Mouse (Mus musculus): ENCODE data around the gene Hspbp1. TPM values are rescaled to one million over a fixed set of nuclear protein-coding genes. Genes with fewer than 3 reads are reported as not detected.

Gene Hspbp1
- polyA plus RNA-seq, 1 experiment from 2014 or later: 81.3 TPM

DNA sequence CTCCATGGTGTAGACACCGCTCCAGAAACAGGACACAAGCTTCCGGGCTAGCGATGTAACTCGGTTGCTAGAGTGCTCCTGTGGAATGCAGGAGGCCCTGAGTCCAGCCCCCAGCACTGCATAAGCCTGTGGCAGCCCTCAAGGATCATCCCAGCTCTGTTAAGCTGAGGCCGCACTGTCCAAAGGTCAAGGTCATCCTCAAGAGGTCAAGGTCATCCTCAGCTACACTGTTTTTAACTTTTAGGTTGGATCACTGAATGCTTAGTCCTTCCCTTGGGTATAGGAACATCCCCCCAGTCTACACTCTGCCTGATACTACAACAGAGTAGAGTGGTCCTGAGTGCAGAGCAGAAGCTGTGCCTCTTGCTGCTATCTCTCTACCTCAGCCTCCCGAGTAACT is 8.1 kb upstream of the Hspbp1 start:
- Histone ChIP-seq H3K27me3 (no peaks in the 10 kb centered on the region), H3K4me1 (peaks cover 13% of the 10 kb centered on the region), H3K36me3 (peaks cover 46% of the 10 kb centered on the region), H3K9me3 (no peaks in the 10 kb centered on the region), H3K4me2 (no peak overlapping the region), H3K27ac (no peak overlapping the region), H3K4me3 (no peak overlapping the region), H3K9ac (no peak overlapping the region)
- no peak for ATAC-seq (ENCODE audit: insufficient number of reproducible peaks, low FRiP score, low TSS enrichment, low read depth)
- WGBS: 91% methylated on average over 6 of the region's 6 CpGs

DNA sequence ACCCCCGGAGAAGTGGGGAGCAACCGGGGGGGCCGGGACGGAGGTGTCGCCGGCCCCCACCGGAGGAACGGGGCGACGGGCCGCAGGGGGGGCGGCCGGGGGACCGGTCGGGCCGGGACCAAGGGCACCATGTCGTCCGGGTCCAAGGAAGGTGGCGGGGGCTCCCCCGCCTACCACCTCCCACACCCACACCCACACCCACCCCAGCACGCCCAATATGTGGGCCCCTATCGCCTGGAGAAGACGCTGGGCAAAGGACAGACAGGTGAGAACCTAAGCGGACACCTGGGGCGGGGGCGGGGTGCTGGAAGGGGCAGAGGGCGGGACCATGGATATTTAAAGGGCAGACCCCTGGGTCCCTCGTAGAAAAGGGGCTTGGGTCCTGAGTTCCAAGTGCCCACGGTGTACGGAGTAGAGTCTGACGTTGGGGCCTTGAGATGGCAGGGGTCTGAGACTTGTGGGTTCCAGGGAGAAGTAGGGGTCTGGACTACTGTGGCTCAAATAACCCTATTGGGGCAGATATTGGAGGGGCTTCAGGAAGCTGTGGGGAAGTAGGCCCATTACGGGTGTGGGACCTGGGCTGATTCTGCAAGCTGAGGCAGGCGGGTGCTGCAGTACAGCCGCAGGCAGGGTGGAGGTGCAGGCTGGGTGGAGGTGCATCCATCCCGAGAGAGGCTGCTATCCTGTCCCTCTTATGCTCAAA is 6.2 kb upstream of the Hspbp1 start:
- peak overlapping the region; percentile 93 for H3K27ac ChIP-seq
- H3K36me3 ChIP-seq: peaks cover 33% of the 10 kb centered on the region
- ATAC-seq (ENCODE audit: insufficient number of reproducible peaks, low FRiP score, low TSS enrichment, low read depth): peak; percentile 56
- H3K4me2 ChIP-seq: peak overlapping the region; percentile 79
- peak overlapping the region; percentile 98 for H3K9ac ChIP-seq
- peak overlapping the region; percentile 69 for H3K4me3 ChIP-seq
- 3% methylated on average over 24 of the region's 35 CpGs for WGBS
- peaks cover 13% of the 10 kb centered on the region for H3K4me1 ChIP-seq
- no peaks in the 10 kb centered on the region for H3K9me3 ChIP-seq
- no peaks in the 10 kb centered on the region for H3K27me3 ChIP-seq

DNA sequence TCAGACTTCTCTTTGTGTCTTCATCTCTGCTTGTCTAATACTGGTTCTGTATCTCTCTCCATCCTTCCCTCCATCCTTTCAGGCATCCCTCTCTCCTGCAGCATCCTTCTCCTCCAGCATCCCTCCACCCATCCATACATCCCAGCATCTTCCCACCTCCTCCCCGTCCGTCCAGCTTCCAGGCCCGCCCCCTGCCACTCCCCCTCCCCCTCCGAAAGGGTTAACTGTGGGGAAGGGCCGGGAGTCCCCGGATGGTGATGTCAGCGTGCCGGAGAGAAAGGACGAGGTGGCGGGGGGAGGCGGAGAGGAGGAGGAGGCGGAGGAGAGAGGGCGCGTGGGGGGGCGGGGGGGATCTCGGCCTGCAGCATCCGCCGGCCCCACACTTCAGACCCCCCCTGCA is 5.5 kb upstream of the Hspbp1 start, which contains the start of gene Brsk1:
Gene Brsk1, plus strand, starts transcription at position 218 of the 400 bp plus-strand sequence.
- peaks cover 27% of the 10 kb centered on the region for H3K36me3 ChIP-seq
- no peaks in the 10 kb centered on the region for H3K27me3 ChIP-seq
- H3K4me2 ChIP-seq: peak within 1 kb of the TSS; percentile 79
- peak within 1 kb of the TSS; percentile 69 for H3K4me3 ChIP-seq
- no peaks in the 10 kb centered on the region for H3K9me3 ChIP-seq
- peaks cover 13% of the 10 kb centered on the region for H3K4me1 ChIP-seq
- peak within 1 kb of the TSS; percentile 98 for H3K9ac ChIP-seq
- peak within 1 kb of the TSS; percentile 93 for H3K27ac ChIP-seq
- WGBS: 3% methylated on average over 7 of the region's 18 CpGs
- peak; percentile 73; the same call in 1 of the 2 replicates for ATAC-seq (ENCODE audit: insufficient number of reproducible peaks, low FRiP score, low TSS enrichment, low read depth)

DNA sequence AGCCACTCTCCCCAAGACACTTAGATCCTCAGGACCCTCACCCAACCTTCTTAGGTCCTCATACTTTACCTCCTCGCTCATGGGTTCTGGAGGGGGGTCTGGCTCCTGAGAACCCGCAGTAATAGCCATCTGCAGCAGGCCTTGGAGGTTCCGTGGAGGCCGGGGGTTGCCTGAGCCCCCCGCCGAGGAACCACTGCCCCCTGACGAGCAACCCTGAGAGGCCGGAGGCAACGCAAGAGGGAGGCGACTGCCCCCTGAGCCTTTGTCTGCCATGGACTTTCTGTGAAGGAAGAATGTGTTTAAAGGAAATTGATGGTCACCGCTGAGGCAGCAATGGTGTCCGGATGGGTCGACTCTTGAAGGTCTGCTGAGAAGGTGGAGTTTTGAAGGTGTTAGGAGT is 665 bp downstream of the Hspbp1 start:
- H3K27ac ChIP-seq: peak overlapping the region; percentile 68; the same call in 1 of the 2 replicates
- no peaks in the 10 kb centered on the region for H3K9me3 ChIP-seq
- peak overlapping the region; percentile 45 for H3K9ac ChIP-seq
- H3K36me3 ChIP-seq: peaks cover 14% of the 10 kb centered on the region; the same call in 1 of the 2 replicates
- no peaks in the 10 kb centered on the region for H3K27me3 ChIP-seq
- ATAC-seq (ENCODE audit: insufficient number of reproducible peaks, low FRiP score, low TSS enrichment, low read depth): no peak
- WGBS: 2% methylated on average over 13 of the region's 13 CpGs
- peak overlapping the region; percentile 82 for H3K4me3 ChIP-seq
- H3K4me1 ChIP-seq: peaks cover 9% of the 10 kb centered on the region
- peak overlapping the region; percentile 93 for H3K4me2 ChIP-seq

DNA sequence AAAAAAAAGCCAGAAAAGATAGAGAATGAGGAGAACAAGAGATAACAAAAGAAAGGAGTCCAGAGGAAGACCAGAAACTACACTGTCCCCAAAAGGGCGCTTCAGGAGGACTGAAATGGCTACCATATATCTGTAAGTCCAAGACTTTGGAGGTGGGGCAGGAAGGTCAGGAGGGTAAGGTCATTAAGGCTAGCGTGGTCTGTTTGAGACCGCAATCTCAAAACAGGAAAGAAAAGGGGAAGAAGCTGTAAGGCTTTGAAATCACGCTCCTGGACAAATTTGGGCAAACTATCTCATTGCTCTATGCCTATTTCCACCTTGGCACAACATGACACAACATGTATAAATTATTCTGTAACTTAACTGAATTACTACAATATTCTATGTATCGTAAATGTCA is 1.6 kb downstream of the Hspbp1 start:
- no peak overlapping the region for H3K4me2 ChIP-seq
- no peaks in the 10 kb centered on the region for H3K9me3 ChIP-seq
- no peaks in the 10 kb centered on the region for H3K27me3 ChIP-seq
- no peak overlapping the region for H3K9ac ChIP-seq
- H3K4me1 ChIP-seq: peaks cover 9% of the 10 kb centered on the region
- no peak for ATAC-seq (ENCODE audit: insufficient number of reproducible peaks, low FRiP score, low TSS enrichment, low read depth)
- H3K4me3 ChIP-seq: no peak overlapping the region
- no peak overlapping the region for H3K27ac ChIP-seq
- WGBS: 80% methylated on average over 5 of the region's 5 CpGs
- H3K36me3 ChIP-seq: peaks cover 14% of the 10 kb centered on the region; the same call in 1 of the 2 replicates

DNA sequence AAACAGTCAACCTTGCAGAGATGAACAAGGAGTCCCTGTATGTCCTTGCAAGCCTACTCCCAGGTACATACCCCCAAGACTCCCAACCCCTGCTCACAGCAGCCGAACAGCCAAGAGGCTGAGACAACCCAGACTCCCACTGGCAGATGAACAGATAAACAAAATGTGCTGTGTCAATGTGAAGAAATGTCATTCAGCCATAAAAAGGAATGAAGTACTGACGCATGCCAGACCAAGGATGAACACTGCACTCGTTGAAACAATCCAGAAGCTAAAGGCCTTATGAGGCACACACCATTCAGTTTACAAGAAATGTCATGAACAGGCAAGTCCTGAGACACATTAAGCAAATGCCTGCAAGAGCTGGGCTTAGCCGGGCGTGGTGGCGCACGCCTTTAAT is 9.7 kb downstream of the Hspbp1 start:
- Histone ChIP-seq H3K9me3 (no peaks in the 10 kb centered on the region), H3K27ac (no peak overlapping the region), H3K27me3 (no peaks in the 10 kb centered on the region), H3K4me3 (no peak overlapping the region), H3K4me2 (no peak overlapping the region), H3K36me3 (peaks cover 61% of the 10 kb centered on the region), H3K9ac (no peak overlapping the region), H3K4me1 (no peaks in the 10 kb centered on the region)
- ATAC-seq (ENCODE audit: insufficient number of reproducible peaks, low FRiP score, low TSS enrichment, low read depth): no peak
- 70% methylated on average over 7 of the region's 7 CpGs for WGBS

DNA sequence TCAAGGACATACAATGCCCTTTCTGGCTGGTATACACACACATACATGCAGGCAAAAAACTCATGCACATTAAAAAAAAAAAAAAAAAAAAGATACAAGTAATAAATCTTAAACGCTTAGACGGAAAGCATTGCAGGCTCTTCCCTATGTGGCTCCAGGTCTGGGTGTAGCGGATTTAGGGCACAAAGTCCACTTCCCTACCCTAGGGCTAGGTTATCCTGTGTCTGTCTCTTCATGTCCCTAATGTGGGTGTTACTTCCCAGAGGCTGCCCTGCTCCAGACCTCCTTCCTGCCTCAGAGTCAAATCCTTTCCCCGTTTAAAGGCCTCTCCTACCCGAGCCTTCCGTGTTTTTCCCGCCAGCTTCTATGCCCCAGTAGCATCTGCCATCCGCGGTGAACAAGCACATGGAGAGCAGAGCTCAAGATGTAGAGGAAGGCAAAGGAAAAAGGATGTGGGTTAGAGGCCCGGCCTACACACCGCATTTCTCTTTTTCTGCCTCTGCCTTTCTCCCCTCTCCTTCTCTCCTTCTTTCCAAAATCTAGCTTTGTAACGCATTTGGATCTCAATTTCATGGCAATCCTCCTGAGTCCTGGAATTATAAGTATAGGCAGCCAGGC is 10.6 kb downstream of the Hspbp1 start:
- Histone ChIP-seq H3K27me3 (no peaks in the 10 kb centered on the region), H3K9ac (no peak overlapping the region), H3K27ac (no peak overlapping the region), H3K4me1 (no peaks in the 10 kb centered on the region), H3K36me3 (peaks cover 62% of the 10 kb centered on the region), H3K4me3 (no peak overlapping the region), H3K4me2 (no peak overlapping the region), H3K9me3 (no peaks in the 10 kb centered on the region)
- no peak for ATAC-seq (ENCODE audit: insufficient number of reproducible peaks, low FRiP score, low TSS enrichment, low read depth)
- WGBS: 86% methylated on average over 12 of the region's 12 CpGs

DNA sequence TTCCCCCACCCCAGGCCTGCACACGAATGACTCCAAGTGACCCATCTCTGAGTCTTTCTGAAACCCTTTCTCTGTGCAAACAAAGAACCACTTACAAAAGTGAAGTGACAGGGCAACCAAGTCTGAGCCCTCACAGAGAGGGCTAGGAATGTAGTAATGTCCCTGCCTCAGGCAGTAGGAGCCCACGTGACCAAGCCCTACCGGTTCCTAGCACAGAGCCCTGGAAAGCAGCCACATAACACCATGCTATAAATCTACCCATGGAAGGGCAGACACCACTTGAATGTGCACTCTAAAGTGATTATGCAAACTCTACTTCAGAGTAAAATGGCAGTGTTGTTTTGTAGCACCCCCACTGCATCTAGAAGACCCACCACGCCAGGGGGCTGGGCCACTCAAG is 12.9 kb downstream of the Hspbp1 start:
- Histone ChIP-seq H3K27me3 (no peaks in the 10 kb centered on the region), H3K9ac (no peak overlapping the region), H3K36me3 (peaks cover 68% of the 10 kb centered on the region), H3K4me2 (no peak overlapping the region), H3K9me3 (no peaks in the 10 kb centered on the region), H3K27ac (no peak overlapping the region), H3K4me1 (no peaks in the 10 kb centered on the region), H3K4me3 (no peak overlapping the region)
- 63% methylated on average over 4 of the region's 4 CpGs for WGBS
- ATAC-seq (ENCODE audit: insufficient number of reproducible peaks, low FRiP score, low TSS enrichment, low read depth): 0 out of 2 replicates have a peak, but pooled peaks have one; percentile 35

DNA sequence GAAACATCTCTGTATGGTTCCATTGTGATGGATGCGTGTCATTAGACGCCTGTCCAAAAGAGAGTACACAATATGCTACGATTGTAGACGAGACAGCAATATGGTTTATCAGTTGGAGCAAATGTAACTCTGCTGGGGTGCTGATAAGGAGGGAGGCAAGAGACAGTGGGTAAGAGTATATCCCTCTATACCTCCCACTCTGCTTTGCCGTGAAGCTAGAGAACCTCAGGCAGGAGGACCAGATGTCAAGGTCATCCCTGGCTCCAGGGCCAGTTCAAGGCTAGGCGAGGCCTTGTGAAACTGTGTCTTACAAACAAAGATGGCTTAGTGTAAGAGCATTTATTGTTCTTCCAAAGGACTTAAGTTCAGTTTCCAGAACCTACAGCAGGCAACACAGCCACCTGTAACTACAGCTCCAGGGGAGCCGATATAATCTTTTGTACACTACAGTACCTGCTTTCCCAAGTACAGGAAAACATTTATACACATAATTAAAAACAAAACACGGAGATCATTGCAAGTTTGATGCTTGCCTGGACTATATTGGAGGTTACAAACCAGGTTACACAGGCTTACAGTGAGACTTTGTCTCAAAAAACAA is 14.1 kb downstream of the Hspbp1 start:
- H3K27me3 ChIP-seq: no peaks in the 10 kb centered on the region
- WGBS: 88% methylated on average over 8 of the region's 8 CpGs
- ATAC-seq (ENCODE audit: insufficient number of reproducible peaks, low FRiP score, low TSS enrichment, low read depth): no peak
- H3K36me3 ChIP-seq: peaks cover 68% of the 10 kb centered on the region
- no peak overlapping the region for H3K4me2 ChIP-seq
- no peaks in the 10 kb centered on the region for H3K4me1 ChIP-seq
- H3K9me3 ChIP-seq: no peaks in the 10 kb centered on the region
- no peak overlapping the region for H3K9ac ChIP-seq
- no peak overlapping the region for H3K27ac ChIP-seq
- no peak overlapping the region for H3K4me3 ChIP-seq

DNA sequence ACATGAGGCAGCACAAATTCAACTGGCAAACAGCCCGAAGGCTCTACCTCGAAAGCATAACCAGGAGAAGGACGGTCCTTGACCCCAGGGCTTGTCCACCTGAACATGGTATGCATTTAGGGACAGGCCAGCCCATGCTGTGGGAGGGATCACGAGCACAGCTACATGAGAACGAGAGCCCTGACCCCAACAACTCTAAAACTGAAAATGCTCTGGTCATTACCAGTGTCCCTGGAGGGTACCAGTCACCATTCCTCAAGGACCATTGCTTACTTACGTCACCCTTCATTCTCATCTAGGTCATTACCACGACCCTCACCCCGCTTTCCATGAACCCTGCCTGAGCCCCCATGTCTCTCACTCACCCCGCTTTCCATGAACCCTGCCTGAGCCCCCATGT is 15.7 kb downstream of the Hspbp1 start:
- ATAC-seq (ENCODE audit: insufficient number of reproducible peaks, low FRiP score, low TSS enrichment, low read depth): no peak
- 95% methylated on average over 9 of the region's 9 CpGs for WGBS
- Histone ChIP-seq H3K4me3 (no peak overlapping the region), H3K4me2 (no peak overlapping the region), H3K9me3 (no peaks in the 10 kb centered on the region), H3K27me3 (no peaks in the 10 kb centered on the region), H3K4me1 (no peaks in the 10 kb centered on the region), H3K27ac (no peak overlapping the region), H3K9ac (no peak overlapping the region), H3K36me3 (peaks cover 62% of the 10 kb centered on the region)

DNA sequence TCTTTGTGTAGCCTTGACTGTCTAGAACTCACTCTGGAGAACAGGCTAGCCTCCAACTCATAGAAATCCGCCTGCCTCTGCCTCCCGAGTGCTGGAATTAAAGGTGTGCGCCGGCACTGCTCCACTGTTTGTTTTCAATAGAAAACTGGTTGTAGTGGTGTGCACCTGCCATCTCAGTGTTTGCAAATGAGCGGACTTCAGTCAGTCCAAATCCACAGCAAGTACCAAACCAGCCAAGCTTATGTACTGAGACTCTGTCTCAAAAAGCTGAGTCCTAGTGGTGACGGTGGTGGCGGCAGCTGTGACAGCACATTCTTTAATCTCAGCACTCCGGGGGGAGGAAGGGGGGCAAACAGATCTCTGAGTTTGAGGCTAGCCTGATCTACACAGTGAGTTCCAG is 16.4 kb downstream of the Hspbp1 start:
- ATAC-seq (ENCODE audit: insufficient number of reproducible peaks, low FRiP score, low TSS enrichment, low read depth): no peak
- Histone ChIP-seq H3K36me3 (peaks cover 59% of the 10 kb centered on the region), H3K4me1 (no peaks in the 10 kb centered on the region), H3K9ac (no peak overlapping the region), H3K9me3 (no peaks in the 10 kb centered on the region), H3K27me3 (no peaks in the 10 kb centered on the region), H3K4me2 (no peak overlapping the region), H3K4me3 (no peak overlapping the region), H3K27ac (no peak overlapping the region)
- 94% methylated on average over 8 of the region's 8 CpGs for WGBS

DNA sequence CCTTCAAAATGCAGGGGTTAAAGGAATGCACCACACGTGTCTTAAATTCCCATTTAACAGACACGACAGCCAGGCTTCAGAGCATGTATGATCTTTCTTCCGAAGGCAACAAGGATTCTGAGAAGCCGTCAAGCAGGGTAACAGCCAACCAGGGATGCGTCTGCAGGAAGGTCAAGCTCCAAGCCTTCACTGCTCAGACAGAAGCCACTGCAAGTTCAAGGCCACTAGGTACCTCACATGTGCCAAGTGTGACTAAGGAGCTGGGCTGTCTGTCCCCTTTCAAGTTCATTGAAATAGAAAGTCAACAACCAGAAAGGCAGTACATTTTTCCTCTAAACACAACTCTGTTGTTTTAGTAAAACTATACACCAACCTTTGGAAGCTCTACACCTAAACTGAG is 18.0 kb downstream of the Hspbp1 start:
- H3K4me2 ChIP-seq: no peak overlapping the region
- no peak overlapping the region for H3K27ac ChIP-seq
- no peaks in the 10 kb centered on the region for H3K4me1 ChIP-seq
- H3K9me3 ChIP-seq: no peaks in the 10 kb centered on the region
- no peak overlapping the region for H3K9ac ChIP-seq
- 93% methylated on average over 5 of the region's 5 CpGs for WGBS
- no peak overlapping the region for H3K4me3 ChIP-seq
- H3K27me3 ChIP-seq: no peaks in the 10 kb centered on the region
- ATAC-seq (ENCODE audit: insufficient number of reproducible peaks, low FRiP score, low TSS enrichment, low read depth): no peak
- H3K36me3 ChIP-seq: peaks cover 59% of the 10 kb centered on the region

Data from limb, embryonic 15.5 days (tissue).